Mouse (Mus musculus) heart, postnatal 4 days (tissue): Measurements from ENCODE around the gene Ppp1r1b. TPM values are rescaled to one million over a fixed set of nuclear protein-coding genes. Genes with fewer than 3 reads are reported as not detected.
"Not testable (repeated sequence)": the region's sequence is repeated elsewhere in the genome, so short reads cannot be mapped to it uniquely, and the experiment has no call there.

Experiments used
- DNase-seq: peaks from one replicate; pipeline ENCODE4 v3.0.0; 2021
- total RNA-seq, 2 experiments: library from RNA; stranded (reverse); gene quantifications; 2 replicates each; pipeline ENCODE4 v1.2.3; 2021

Ppp1r1b gene
- total RNA-seq, 2 experiments from 2014 or later = 19.1 to 21.2 TPM

DNA sequence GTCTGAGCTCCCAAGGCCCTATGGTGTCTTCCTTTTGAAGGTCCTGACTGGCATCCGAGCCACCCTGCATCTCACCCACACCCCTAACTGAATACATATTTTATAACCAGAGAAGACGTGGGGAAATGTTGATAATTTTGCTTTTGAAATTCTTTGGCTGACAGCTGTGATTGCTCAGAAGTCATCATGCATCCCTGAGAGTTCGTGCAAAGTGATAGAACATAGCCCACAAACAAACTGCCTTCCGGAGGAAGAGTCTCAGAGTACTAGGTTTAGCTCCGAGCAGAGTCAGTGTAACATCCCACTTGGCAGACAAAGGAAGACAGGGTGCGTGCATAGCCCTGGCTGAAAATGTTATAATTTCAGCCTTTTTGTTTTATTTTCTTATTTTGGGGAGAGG, 25.0 kb downstream of the Ppp1r1b start:
- no peak for DNase-seq

GRCm38 (mm10) chr11:98374266-98374665, 26.1 kb downstream of the Ppp1r1b start:
- peak; percentile 76 for DNase-seq

- DNase-seq = no peak
Measured at GRCm38 (mm10) chr11:98376756-98377155, 28.6 kb downstream of the Ppp1r1b start.

DNA sequence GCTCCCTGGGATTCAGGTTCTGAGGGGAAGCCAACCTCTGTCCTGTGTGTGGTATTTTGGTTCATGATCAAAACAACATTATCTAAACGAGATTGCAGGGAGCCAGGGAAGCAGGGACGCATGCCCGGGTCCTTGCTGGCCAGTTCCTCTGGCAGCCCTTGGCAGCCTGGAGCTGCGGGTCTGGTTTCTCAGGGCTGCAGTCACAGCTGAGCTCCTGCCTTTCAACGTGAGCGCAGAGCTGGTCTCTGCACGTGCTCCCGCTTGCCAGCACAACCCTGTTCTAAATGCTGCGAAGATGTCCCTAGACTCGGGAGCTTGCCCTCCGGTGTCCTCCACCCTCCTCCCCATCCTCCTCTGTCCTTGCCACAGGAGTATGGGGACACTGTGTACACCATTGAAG, 29.6 kb downstream of the Ppp1r1b start:
- DNase-seq = peak; percentile 69

- DNase-seq = no peak
Measured at GRCm38 (mm10) chr11:98379379-98379778, 31.2 kb downstream of the Ppp1r1b start.

- DNase-seq = peak; percentile 71
Measured at GRCm38 (mm10) chr11:98380106-98380505, 31.9 kb downstream of the Ppp1r1b start.

GRCm38 (mm10) chr11:98381651-98382050, 33.4 kb downstream of the Ppp1r1b start:
- no peak for DNase-seq

DNA sequence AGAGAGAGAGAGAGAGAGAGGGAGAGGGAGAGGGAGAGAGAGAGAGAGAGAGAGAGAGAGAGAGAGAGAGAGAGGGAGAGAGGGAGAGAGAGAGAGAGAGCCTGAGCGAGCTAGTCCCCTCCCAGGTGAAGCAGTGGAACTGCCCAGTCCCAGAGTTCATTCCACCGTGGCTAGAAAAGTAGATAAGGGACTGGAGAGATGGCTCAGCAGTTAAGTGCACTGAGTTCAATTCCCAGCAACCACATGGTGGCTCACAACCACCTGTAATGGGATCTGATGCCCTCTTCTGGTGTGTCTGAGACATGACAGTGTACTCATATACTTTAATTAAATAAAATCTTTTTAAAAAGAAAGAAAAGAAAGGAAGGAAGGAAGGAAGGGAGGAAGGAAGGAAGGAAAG, 34.2 kb downstream of the Ppp1r1b start:
- DNase-seq = not testable (repeated sequence)

DNA sequence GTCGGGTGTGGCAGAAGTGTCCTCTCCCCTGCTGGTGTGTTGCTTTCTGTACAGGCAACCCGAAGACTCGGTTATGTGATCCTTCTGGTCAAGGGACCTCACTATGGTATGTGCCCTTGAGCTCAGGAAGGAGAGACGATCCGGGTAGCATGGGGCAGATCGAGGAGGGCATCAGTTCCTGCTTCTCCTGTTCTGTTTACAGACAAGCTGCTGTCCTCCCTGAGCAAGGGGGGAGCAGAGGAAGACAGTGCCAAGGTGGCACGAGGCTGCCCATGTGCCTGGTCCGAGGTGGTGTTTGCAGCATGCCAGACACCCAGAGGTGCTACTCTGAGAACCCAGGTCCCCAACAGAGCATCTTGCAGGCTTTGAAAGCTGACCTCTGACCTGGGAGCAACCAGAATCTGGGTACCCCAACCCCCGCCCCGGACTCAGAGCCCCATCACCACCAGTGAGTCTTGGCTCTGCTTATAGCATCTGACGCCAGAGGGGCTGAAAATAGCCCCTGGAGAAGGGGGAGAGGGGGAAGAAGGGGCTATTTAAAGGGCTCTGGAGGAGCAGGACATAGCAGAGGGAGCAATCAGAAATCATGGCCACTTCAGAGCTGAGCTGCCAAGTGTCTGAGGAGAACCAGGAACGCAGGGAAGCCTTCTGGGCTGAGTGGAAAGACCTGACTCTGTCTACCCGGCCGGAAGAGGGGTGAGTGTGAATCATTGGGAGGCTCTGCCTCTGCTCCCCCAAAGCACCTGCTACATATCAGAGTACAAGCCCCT, 35.2 kb downstream of the Ppp1r1b start, which contains the start of gene Tcap:
TSS of gene Tcap (plus strand) at position 551 of the 770 bp plus-strand sequence.
- DNase-seq = peak; percentile 70

DNA sequence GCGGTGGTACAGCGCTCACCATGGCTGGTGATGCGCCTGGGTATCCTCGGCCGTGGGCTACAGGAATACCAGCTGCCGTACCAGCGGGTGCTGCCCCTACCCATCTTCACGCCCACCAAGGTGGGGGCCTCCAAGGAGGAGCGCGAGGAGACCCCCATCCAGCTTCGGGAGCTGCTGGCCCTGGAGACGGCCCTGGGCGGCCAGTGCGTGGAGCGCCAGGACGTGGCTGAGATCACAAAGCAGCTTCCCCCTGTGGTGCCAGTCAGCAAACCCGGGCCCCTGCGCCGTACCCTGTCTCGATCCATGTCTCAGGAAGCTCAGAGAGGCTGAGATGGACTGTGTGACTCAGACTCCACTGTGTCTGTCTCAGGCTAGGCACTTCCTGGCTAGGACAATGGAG, 36.0 kb downstream of the Ppp1r1b start:
- DNase-seq = no peak

GRCm38 (mm10) chr11:98384721-98385637, 36.8 kb downstream of the Ppp1r1b start:
- DNase-seq = peak; percentile 47

GRCm38 (mm10) chr11:98385638-98386585, 37.7 kb downstream of the Ppp1r1b start, which contains the start of gene Pnmt:
TSS of gene Pnmt (plus strand) at chr11:98386450.
- no peak for DNase-seq

- no peak for DNase-seq
Measured at GRCm38 (mm10) chr11:98386596-98386995, 38.4 kb downstream of the Ppp1r1b start.

GRCm38 (mm10) chr11:98387056-98387577, 38.9 kb downstream of the Ppp1r1b start:
- no peak for DNase-seq

- no peak for DNase-seq
Measured at GRCm38 (mm10) chr11:98388282-98388681, 40.1 kb downstream of the Ppp1r1b start.

GRCm38 (mm10) chr11:98389221-98389780, 41.1 kb downstream of the Ppp1r1b start:
- DNase-seq = peak; percentile 71

GRCm38 (mm10) chr11:98390141-98390540, 41.9 kb downstream of the Ppp1r1b start:
- DNase-seq = peak; percentile 4

DNA sequence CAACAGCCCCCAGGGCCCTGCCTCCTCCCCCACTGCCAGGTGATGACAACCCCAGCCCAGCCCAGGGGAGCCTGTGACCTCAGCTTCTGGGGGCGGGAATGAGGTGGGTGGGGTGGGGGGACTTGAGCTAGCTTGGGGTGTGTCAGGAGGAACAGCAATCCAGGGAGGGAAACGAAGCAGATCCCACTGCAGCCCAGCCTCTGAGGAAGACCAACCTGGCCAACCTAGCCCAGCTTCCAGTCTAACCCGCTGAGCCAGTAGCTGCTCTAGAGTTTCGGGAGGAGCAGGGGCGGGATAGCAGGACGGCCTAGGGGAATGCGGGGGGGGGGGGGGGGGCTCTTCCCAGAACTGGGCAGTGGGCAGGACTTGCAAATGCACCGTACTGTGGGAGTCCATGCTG, 43.8 kb downstream of the Ppp1r1b start:
- DNase-seq = no peak

DNA sequence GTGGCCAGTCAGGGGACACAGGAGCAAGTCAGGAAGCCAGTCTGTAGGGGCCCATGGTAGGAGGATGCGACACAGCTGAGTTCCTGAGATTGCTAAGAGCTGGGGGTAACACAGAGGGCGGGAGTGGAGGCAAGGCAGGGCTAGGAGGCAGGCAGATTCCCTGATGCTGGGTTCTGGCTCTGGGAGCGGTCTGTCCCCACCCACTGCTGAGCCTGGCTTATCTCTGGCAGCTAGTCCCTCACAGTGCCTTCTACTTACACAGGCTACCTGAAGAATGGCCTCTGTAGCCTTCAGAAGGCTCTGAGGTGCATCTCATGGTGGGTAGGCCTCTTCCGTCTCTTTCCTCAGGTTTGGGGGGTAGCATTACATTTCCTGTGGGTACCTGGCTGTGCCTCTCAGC, 44.4 kb downstream of the Ppp1r1b start:
- peak; percentile 33 for DNase-seq

DNA sequence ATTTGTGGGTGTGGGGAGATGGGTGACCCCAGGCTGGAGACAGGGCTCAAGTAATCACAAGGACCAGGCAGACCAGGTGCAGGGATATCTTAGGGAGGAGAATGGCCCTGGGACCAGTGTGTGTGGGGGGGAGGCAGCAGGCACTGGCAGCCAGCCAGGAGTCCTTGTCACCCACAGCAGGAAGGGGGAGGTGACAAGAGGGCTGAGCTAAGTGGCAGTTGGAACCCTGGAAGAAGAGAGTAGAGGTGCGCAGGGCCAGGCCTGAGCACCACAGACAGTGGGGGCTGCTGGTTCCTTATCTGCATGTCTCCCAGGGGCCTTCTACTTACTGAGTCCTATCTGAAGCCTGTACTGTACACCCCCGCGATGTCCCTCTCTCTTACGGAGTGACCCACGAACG, 45.1 kb downstream of the Ppp1r1b start:
- DNase-seq = peak; percentile 84

DNA sequence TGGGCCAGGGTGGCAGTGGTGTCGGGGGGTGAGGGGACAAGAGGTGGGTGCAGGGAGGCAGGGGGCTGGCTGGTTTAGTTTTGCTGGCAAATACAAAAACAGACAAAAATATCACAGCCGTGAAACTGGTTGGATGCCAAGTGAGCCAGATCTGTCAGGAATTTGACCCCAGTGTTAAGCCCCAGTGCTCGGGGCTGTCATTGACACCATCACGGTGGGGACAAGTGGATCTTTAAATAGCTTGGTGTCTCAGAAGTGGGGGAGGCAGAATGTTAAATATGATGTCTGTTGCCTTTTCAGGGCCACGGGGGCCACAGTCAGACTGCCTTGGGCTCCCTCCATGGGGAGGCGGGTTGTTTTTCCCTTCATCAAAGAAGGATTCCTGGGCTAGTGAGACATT, 46.1 kb downstream of the Ppp1r1b start:
- peak; percentile 77 for DNase-seq
